Mouse (Mus musculus) liver, embryonic 16.5 days (tissue): Measurements from ENCODE around the gene Cacna2d3. TPM values are rescaled to one million over a fixed set of nuclear protein-coding genes. Genes with fewer than 3 reads are reported as not detected.

Source experiments
- ATAC-seq: fragments of 200-750 bp; cut with Nextera tagmentation; 2 replicates; pipeline ENCODE4 v1.8.0; 2017; ENCODE audit warnings: low read depth, mild to moderate bottlenecking, moderate number of reproducible peaks, moderate library complexity
- H3K27ac ChIP-seq: fragments of 300-500 bp; sonication (generic); 2 replicates; pipeline ENCODE4 v1.5.1; 2014; ENCODE audit warnings: mild to moderate bottlenecking, low read length
- H3K27me3 ChIP-seq: fragments of 300-500 bp; sonication (generic); 2 replicates; pipeline ENCODE4 v1.6.1; 2014; ENCODE audit warnings: low read depth, low read length, mixed read lengths; ENCODE audit not compliant: control insufficient read depth, insufficient read depth
- H3K36me3 ChIP-seq: fragments of 300-500 bp; sonication (generic); 2 replicates; pipeline ENCODE4 v1.6.1; 2014; ENCODE audit warnings: mild to moderate bottlenecking; ENCODE audit not compliant: control insufficient read depth, insufficient read depth
- H3K4me1 ChIP-seq: fragments of 300-500 bp; sonication (generic); 2 replicates; pipeline ENCODE4 v1.6.1; 2014; ENCODE audit warnings: low read depth, low read length, mixed read lengths; ENCODE audit not compliant: control insufficient read depth
- H3K4me2 ChIP-seq: fragments of 300-500 bp; sonication (generic); 2 replicates; pipeline ENCODE4 v1.6.1; 2014; ENCODE audit warnings: low read depth, low read length, mixed read lengths
- H3K4me3 ChIP-seq: fragments of 300-500 bp; sonication (generic); 2 replicates; pipeline ENCODE4 v1.5.1; 2014; ENCODE audit warnings: low read depth, mild to moderate bottlenecking, low read length
- H3K9ac ChIP-seq: fragments of 300-500 bp; sonication (generic); 2 replicates; pipeline ENCODE4 v1.6.1; 2014; ENCODE audit warnings: low read depth, low read length
- H3K9me3 ChIP-seq: fragments of 300-500 bp; sonication (generic); replicated peaks from 2 replicates; pipeline ENCODE4 v1.6.1; 2016; ENCODE audit warnings: low read length; ENCODE audit not compliant: control insufficient read depth
- WGBS: fragments of 180-500 bp; shearing (Covaris S2); extraction: QIAGEN DNeasy Blood & Tissue Kit; methylation state at CpG from one replicate; pipeline ENCODE4 v1.1.7; 2014; ENCODE audit not compliant: insufficient replicate concordance; 5-methylcytosine and 5-hydroxymethylcytosine counted together
- polyA plus RNA-seq: library from polyadenylated mRNA; unstranded; fragments of >200 nt; fragmentation: Nextera tagmentation; extraction: Ambion mirVana; gene quantifications from 2 replicates; pipeline ENCODE4 v1.2.1, GENCODE M21; 2015

Cacna2d3 gene
- polyA plus RNA-seq, 1 experiment from 2014 or later = 0.02 TPM

- Histone ChIP-seq H3K27me3 (no peaks in the 10 kb centered on the region), H3K4me3 (no peak overlapping the region), H3K4me2 (no peak overlapping the region), H3K36me3 (no peaks in the 10 kb centered on the region), H3K27ac (no peak overlapping the region), H3K9ac (no peak overlapping the region), H3K4me1 (no peaks in the 10 kb centered on the region), H3K9me3 (no peaks in the 10 kb centered on the region)
- ATAC-seq = no peak
- WGBS = 54% methylated on average over 1 of the region's 1 CpGs
These were observed 229.9 kb downstream of the Cacna2d3 start for GRCm38 (mm10) chr14:29491786-29492185.

GRCm38 (mm10) chr14:29485416-29485815 is 236.2 kb downstream of the Cacna2d3 start:
- no peak for ATAC-seq

GRCm38 (mm10) chr14:29478403-29478983 is 243.2 kb downstream of the Cacna2d3 start:
- WGBS = 49% methylated on average over 6 of the region's 6 CpGs
- H3K9ac ChIP-seq = no peak overlapping the region
- no peaks in the 10 kb centered on the region for H3K36me3 ChIP-seq
- H3K4me1 ChIP-seq = no peaks in the 10 kb centered on the region
- H3K9me3 ChIP-seq = no peaks in the 10 kb centered on the region
- no peak overlapping the region for H3K4me3 ChIP-seq
- H3K4me2 ChIP-seq = no peak overlapping the region
- no peaks in the 10 kb centered on the region for H3K27me3 ChIP-seq
- no peak overlapping the region for H3K27ac ChIP-seq
- ATAC-seq = no peak

More at GRCm38 (mm10) chr14:29485416-29485815, 236.2 kb downstream of the Cacna2d3 start:
- H3K4me3 ChIP-seq = no peak overlapping the region
- H3K27me3 ChIP-seq = no peaks in the 10 kb centered on the region
- no peaks in the 10 kb centered on the region for H3K36me3 ChIP-seq
- WGBS = 55% methylated on average over 1 of the region's 1 CpGs
- H3K9ac ChIP-seq = no peak overlapping the region
- no peaks in the 10 kb centered on the region for H3K4me1 ChIP-seq
- no peaks in the 10 kb centered on the region for H3K9me3 ChIP-seq
- no peak overlapping the region for H3K4me2 ChIP-seq
- H3K27ac ChIP-seq = no peak overlapping the region

GRCm38 (mm10) chr14:29464277-29464676 is 257.4 kb downstream of the Cacna2d3 start:
- Histone ChIP-seq H3K27ac (no peak overlapping the region), H3K4me1 (no peaks in the 10 kb centered on the region), H3K4me3 (no peak overlapping the region), H3K27me3 (no peaks in the 10 kb centered on the region), H3K9me3 (no peaks in the 10 kb centered on the region), H3K4me2 (no peak overlapping the region), H3K9ac (no peak overlapping the region), H3K36me3 (no peaks in the 10 kb centered on the region)
- ATAC-seq = no peak
- WGBS = 58% methylated on average over 2 of the region's 2 CpGs

- no peaks in the 10 kb centered on the region for H3K9me3 ChIP-seq
- no peaks in the 10 kb centered on the region for H3K36me3 ChIP-seq
- no peaks in the 10 kb centered on the region for H3K27me3 ChIP-seq
- H3K4me1 ChIP-seq = no peaks in the 10 kb centered on the region
- no peak overlapping the region for H3K27ac ChIP-seq
- WGBS = 67% methylated on average over 3 of the region's 3 CpGs
- H3K4me3 ChIP-seq = no peak overlapping the region
- H3K9ac ChIP-seq = no peak overlapping the region
- H3K4me2 ChIP-seq = no peak overlapping the region
- ATAC-seq = no peak
These were observed 272.5 kb downstream of the Cacna2d3 start for GRCm38 (mm10) chr14:29449203-29449602.

- no peaks in the 10 kb centered on the region for H3K36me3 ChIP-seq
- 28% methylated on average over 15 of the region's 15 CpGs for WGBS
- H3K9me3 ChIP-seq = no peaks in the 10 kb centered on the region
- no peak for ATAC-seq
- no peak overlapping the region for H3K4me2 ChIP-seq
- H3K27me3 ChIP-seq = no peaks in the 10 kb centered on the region
- no peak overlapping the region for H3K4me3 ChIP-seq
- H3K27ac ChIP-seq = no peak overlapping the region
- no peaks in the 10 kb centered on the region for H3K4me1 ChIP-seq
- no peak overlapping the region for H3K9ac ChIP-seq
These were observed 278.3 kb downstream of the Cacna2d3 start for GRCm38 (mm10) chr14:29443091-29444026.

GRCm38 (mm10) chr14:29442476-29442875 is 279.2 kb downstream of the Cacna2d3 start:
- H3K4me1 ChIP-seq = no peaks in the 10 kb centered on the region
- no peak overlapping the region for H3K9ac ChIP-seq
- no peak for ATAC-seq
- H3K27ac ChIP-seq = no peak overlapping the region
- no peaks in the 10 kb centered on the region for H3K36me3 ChIP-seq
- no peak overlapping the region for H3K4me2 ChIP-seq
- H3K9me3 ChIP-seq = no peaks in the 10 kb centered on the region
- H3K27me3 ChIP-seq = no peaks in the 10 kb centered on the region
- WGBS = 46% methylated on average over 4 of the region's 4 CpGs
- no peak overlapping the region for H3K4me3 ChIP-seq

- Histone ChIP-seq H3K4me2 (no peak overlapping the region), H3K4me1 (no peaks in the 10 kb centered on the region), H3K9me3 (no peaks in the 10 kb centered on the region), H3K36me3 (no peaks in the 10 kb centered on the region), H3K27me3 (no peaks in the 10 kb centered on the region), H3K9ac (no peak overlapping the region), H3K27ac (no peak overlapping the region), H3K4me3 (no peak overlapping the region)
- no peak for ATAC-seq
- WGBS = 39% methylated on average over 7 of the region's 7 CpGs
These were observed 283.0 kb downstream of the Cacna2d3 start for GRCm38 (mm10) chr14:29438666-29439065.

- H3K9me3 ChIP-seq = no peaks in the 10 kb centered on the region
- H3K4me2 ChIP-seq = no peak overlapping the region
- no peaks in the 10 kb centered on the region for H3K27me3 ChIP-seq
- no peaks in the 10 kb centered on the region for H3K36me3 ChIP-seq
- no peak overlapping the region for H3K27ac ChIP-seq
- H3K4me3 ChIP-seq = no peak overlapping the region
- 55% methylated on average over 3 of the region's 3 CpGs for WGBS
- H3K9ac ChIP-seq = no peak overlapping the region
- H3K4me1 ChIP-seq = no peaks in the 10 kb centered on the region
- ATAC-seq = no peak
These were observed 283.4 kb downstream of the Cacna2d3 start for GRCm38 (mm10) chr14:29438251-29438650.
